Mouse (Mus musculus) stomach, embryonic 16.5 days (tissue): ENCODE data around the gene A930017K11Rik. TPM values are rescaled to one million over a fixed set of nuclear protein-coding genes. Genes with fewer than 3 reads are reported as not detected.

Experiments used
- ATAC-seq: fragments of 200-750 bp; cut with Nextera tagmentation; 2 replicates; pipeline ENCODE4 v1.8.0; 2017; ENCODE audit warnings: moderate number of reproducible peaks, moderate TSS enrichment; ENCODE audit not compliant: insufficient read depth, low FRiP score
- H3K27ac ChIP-seq: fragments of 300-500 bp; sonication (generic); 2 replicates; pipeline ENCODE4 v1.5.1; 2014; ENCODE audit warnings: low read length
- H3K27me3 ChIP-seq: fragments of 300-500 bp; sonication (generic); 2 replicates; pipeline ENCODE4 v1.6.1; 2014; ENCODE audit warnings: low read length, control low read depth, mixed read lengths; ENCODE audit not compliant: control insufficient read depth, insufficient read depth
- H3K36me3 ChIP-seq: fragments of 300-500 bp; sonication (generic); 2 replicates; pipeline ENCODE4 v1.6.1; 2014; ENCODE audit warnings: low read length; ENCODE audit not compliant: control insufficient read depth, insufficient read depth
- H3K4me1 ChIP-seq: fragments of 300-500 bp; sonication (generic); 2 replicates; pipeline ENCODE4 v1.6.1; 2014; ENCODE audit warnings: low read length, control low read depth, mixed read lengths; ENCODE audit not compliant: control insufficient read depth, insufficient read depth
- H3K4me2 ChIP-seq: fragments of 300-500 bp; sonication (generic); 2 replicates; pipeline ENCODE4 v1.6.1; 2014; ENCODE audit warnings: low read depth, low read length, mixed read lengths
- H3K4me3 ChIP-seq: fragments of 300-500 bp; sonication (generic); replicated peaks from 2 replicates; pipeline ENCODE4 v1.5.1; 2014; ENCODE audit warnings: mild to moderate bottlenecking, low read length
- H3K9ac ChIP-seq: fragments of 300-500 bp; sonication (generic); 2 replicates; pipeline ENCODE4 v1.6.1; 2014; ENCODE audit warnings: low read length
- H3K9me3 ChIP-seq: fragments of 300-500 bp; sonication (generic); replicated peaks from 2 replicates; pipeline ENCODE4 v1.6.1; 2016; ENCODE audit warnings: low read length, control low read depth; ENCODE audit not compliant: control insufficient read depth
- WGBS: fragments of 180-500 bp; shearing (Covaris S2); extraction: QIAGEN DNeasy Blood & Tissue Kit; methylation state at CpG from one replicate; pipeline ENCODE4 v1.1.7; 2014; 5-methylcytosine and 5-hydroxymethylcytosine counted together
- polyA plus RNA-seq: library from polyadenylated mRNA; unstranded; fragments of >200 nt; fragmentation: Nextera tagmentation; extraction: Ambion mirVana; gene quantifications from 2 replicates; pipeline ENCODE4 v1.2.1, GENCODE M21; 2015

Gene A930017K11Rik
- polyA plus RNA-seq, 1 experiment from 2014 or later: 0.31 TPM

- 87% methylated on average over 2 of the region's 2 CpGs for WGBS
- no peaks in the 10 kb centered on the region for H3K4me1 ChIP-seq
Observed at GRCm38 (mm10) chr17:25907640-25908039, 44.7 kb downstream of the A930017K11Rik start.

DNA sequence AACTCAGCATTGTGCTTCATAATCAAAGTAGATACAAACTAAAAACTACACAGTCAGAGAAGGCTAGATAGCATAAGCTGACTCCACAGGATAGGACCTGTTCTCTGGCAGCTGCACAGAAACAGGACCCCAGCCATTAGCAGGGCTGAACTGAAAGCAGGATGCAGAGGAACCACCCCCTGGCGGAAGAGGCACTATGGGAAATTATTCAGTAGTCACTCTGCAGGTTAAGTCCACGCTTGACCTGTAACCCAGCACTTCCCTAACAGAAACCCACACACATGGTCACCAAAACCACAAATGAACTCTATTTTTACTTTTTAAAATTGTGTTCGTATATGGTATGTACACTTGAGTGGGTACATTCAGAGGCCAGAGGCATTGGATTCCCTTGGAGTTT lies 49.3 kb downstream of the A930017K11Rik start:
- no peaks in the 10 kb centered on the region for H3K9me3 ChIP-seq
- ATAC-seq: no peak
- no peaks in the 10 kb centered on the region for H3K27me3 ChIP-seq
- no peak overlapping the region for H3K4me3 ChIP-seq
- no peak overlapping the region for H3K4me2 ChIP-seq
- H3K27ac ChIP-seq: no peak overlapping the region
- no peak overlapping the region for H3K9ac ChIP-seq
- no peaks in the 10 kb centered on the region for H3K4me1 ChIP-seq
- H3K36me3 ChIP-seq: 0 out of 2 replicates have a peak, but pooled peaks cover 8% of the 10 kb centered on the region
- WGBS: 78% methylated on average over 3 of the region's 3 CpGs

More at GRCm38 (mm10) chr17:25907640-25908039, 44.7 kb downstream of the A930017K11Rik start:
- Histone ChIP-seq H3K4me2 (no peak overlapping the region), H3K9me3 (no peaks in the 10 kb centered on the region), H3K36me3 (no peaks in the 10 kb centered on the region), H3K27ac (no peak overlapping the region), H3K27me3 (no peaks in the 10 kb centered on the region), H3K9ac (no peak overlapping the region), H3K4me3 (no peak overlapping the region)
- no peak for ATAC-seq

DNA sequence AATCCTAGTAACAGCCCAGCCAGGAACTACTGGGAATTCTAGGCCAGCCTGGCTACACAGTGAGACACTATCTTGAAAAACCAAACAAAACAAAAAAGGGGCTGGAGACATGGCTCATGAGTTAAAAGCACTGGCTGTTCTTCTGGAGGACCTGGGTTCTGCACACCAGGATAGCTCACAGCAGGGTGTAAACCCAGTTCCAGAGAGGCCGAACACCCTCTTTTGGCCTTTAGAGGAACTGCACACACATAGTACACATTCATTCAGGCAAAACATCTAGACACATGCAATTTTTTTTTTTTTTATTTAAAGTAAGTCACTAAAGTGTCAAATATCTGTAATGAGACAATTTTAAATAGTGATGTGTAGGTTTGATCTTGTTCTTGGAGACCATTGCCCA lies 52.2 kb downstream of the A930017K11Rik start:
- WGBS: 97% methylated on average over 1 of the region's 1 CpGs
- Histone ChIP-seq H3K27me3 (no peaks in the 10 kb centered on the region), H3K4me3 (no peak overlapping the region), H3K36me3 (0 out of 2 replicates have a peak, but pooled peaks cover 8% of the 10 kb centered on the region), H3K9me3 (no peaks in the 10 kb centered on the region), H3K9ac (no peak overlapping the region), H3K27ac (no peak overlapping the region), H3K4me2 (no peak overlapping the region), H3K4me1 (no peaks in the 10 kb centered on the region)
- ATAC-seq: no peak

Other genes starting within 250 kb of the A930017K11Rik start
- 0.85 and 1.0 TPM in 2 replicates for gene Gng13, start 235.4 kb downstream of the A930017K11Rik start, polyA plus RNA-seq
- gene Chtf18, start 225.1 kb downstream of the A930017K11Rik start, polyA plus RNA-seq: 22.9 and 25.1 TPM in 2 replicates
- gene Rpusd1, start 224.9 kb downstream of the A930017K11Rik start, polyA plus RNA-seq: 17.5 and 18.9 TPM in 2 replicates
- gene Mslnl, start 216.5 kb downstream of the A930017K11Rik start, polyA plus RNA-seq: 0.05 and 0.14 TPM in 2 replicates
- 77.0 and 104 TPM in 2 replicates for gene Msln, start 198.2 kb downstream of the A930017K11Rik start, polyA plus RNA-seq
- 28.3 and 28.6 TPM in 2 replicates for gene Narfl, start 178.8 kb downstream of the A930017K11Rik start, polyA plus RNA-seq
- gene Haghl, start 166.9 kb downstream of the A930017K11Rik start, polyA plus RNA-seq: 49.8 and 54.2 TPM in 2 replicates
- 0.12 TPM in 1 of 2 replicates, not detected in the other for gene Ccdc78, start 166.0 kb downstream of the A930017K11Rik start, polyA plus RNA-seq
- 96.9 and 102 TPM in 2 replicates for gene Fam173a, start 159.7 kb downstream of the A930017K11Rik start, polyA plus RNA-seq
- 1.2 TPM in 1 of 2 replicates, not detected in the other for gene AC134908.4, start 156.9 kb downstream of the A930017K11Rik start, polyA plus RNA-seq
- 25.4 and 28.0 TPM in 2 replicates for gene Metrn, start 155.4 kb downstream of the A930017K11Rik start, polyA plus RNA-seq
- 2.6 and 2.8 TPM in 2 replicates for gene Fbxl16, start 143.5 kb downstream of the A930017K11Rik start, polyA plus RNA-seq
- 24.7 and 28.6 TPM in 2 replicates for gene Wdr24, start 128.9 kb downstream of the A930017K11Rik start, polyA plus RNA-seq
- 56.7 and 58.1 TPM in 2 replicates for gene Jmjd8, start 123.7 kb downstream of the A930017K11Rik start, polyA plus RNA-seq
- 312 and 314 TPM in 2 replicates for gene Stub1, start 119.2 kb downstream of the A930017K11Rik start, polyA plus RNA-seq
- gene Rhbdl1, start 115.3 kb downstream of the A930017K11Rik start, polyA plus RNA-seq: 2.5 and 2.8 TPM in 2 replicates
- 2.7 and 3.4 TPM in 2 replicates for gene Gm20683, start 110.8 kb downstream of the A930017K11Rik start, polyA plus RNA-seq
- gene Rhot2, start 107.7 kb downstream of the A930017K11Rik start, polyA plus RNA-seq: 22.4 and 23.5 TPM in 2 replicates
- gene Wdr90, start 91.1 kb downstream of the A930017K11Rik start, polyA plus RNA-seq: 20.9 and 22.1 TPM in 2 replicates
- gene Mcrip2, start 83.8 kb downstream of the A930017K11Rik start, polyA plus RNA-seq: 41.5 and 49.4 TPM in 2 replicates
- gene Mettl26, start 77.5 kb downstream of the A930017K11Rik start, polyA plus RNA-seq: 57.1 and 63.8 TPM in 2 replicates
- gene Wfikkn1, start 71.7 kb downstream of the A930017K11Rik start, polyA plus RNA-seq: 0.42 and 0.56 TPM in 2 replicates
- 26.3 and 27.7 TPM in 2 replicates for gene Rab40c, start 32.8 kb downstream of the A930017K11Rik start, polyA plus RNA-seq
- gene Pigq, start 7.6 kb downstream of the A930017K11Rik start, polyA plus RNA-seq: 57.2 and 62.0 TPM in 2 replicates
- 0.12 and 0.66 TPM in 2 replicates for gene Nhlrc4, start 7.6 kb downstream of the A930017K11Rik start, polyA plus RNA-seq
- 21.6 and 23.3 TPM in 2 replicates for gene Capn15, start 33.2 kb upstream of the A930017K11Rik start, polyA plus RNA-seq
- gene Rab11fip3, start 117.0 kb upstream of the A930017K11Rik start, polyA plus RNA-seq: 6.0 and 6.9 TPM in 2 replicates
- gene Decr2, start 137.8 kb upstream of the A930017K11Rik start, polyA plus RNA-seq: 47.1 and 56.6 TPM in 2 replicates
- 67.7 and 74.7 TPM in 2 replicates for gene Nme4, start 143.0 kb upstream of the A930017K11Rik start, polyA plus RNA-seq
- gene Tmem8, start 160.7 kb upstream of the A930017K11Rik start, polyA plus RNA-seq: 5.7 and 6.9 TPM in 2 replicates
- 184 and 201 TPM in 2 replicates for gene Mrpl28, start 170.9 kb upstream of the A930017K11Rik start, polyA plus RNA-seq
- gene Axin1, start 186.1 kb upstream of the A930017K11Rik start, polyA plus RNA-seq: 6.4 and 6.6 TPM in 2 replicates
- gene Pdia2, start 246.5 kb upstream of the A930017K11Rik start, polyA plus RNA-seq: 192 and 218 TPM in 2 replicates